Mouse (Mus musculus) stomach, postnatal 0 days (tissue): Measurements from ENCODE around the gene Pdss2.

Source experiments
- CTCF ChIP-seq: IDR thresholded peaks from 2 replicates; pipeline ENCODE4 v1.5.1; 2016; ENCODE audit warnings: antibody characterized with exemption, low read depth, mild to moderate bottlenecking, moderate library complexity
- EP300 ChIP-seq: optimal IDR thresholded peaks from 2 replicates; pipeline ENCODE3; 2016; ENCODE audit warnings: antibody characterized with exemption

GRCm38 (mm10) chr10:43312211-43312610, 90.9 kb downstream of the Pdss2 start:
- TF ChIP-seq CTCF, result no peak
- TF ChIP-seq EP300, result no peak
